In genomic region chr1:173016157-173016556, GRCm38 (mm10) we compare ENCODE assay signal across 12 mouse cellular contexts.
"Had no signal": no experiment of that assay in that cellular context is flagged by ENCODE, and none has a peak within 500 bp of the region (broad histone marks: within the 10 kb centered on the region; RNA-seq: fewer than 3 reads in every experiment).

No protein-coding gene starts in this region.

- DNase-seq: retina, postnatal 1 day; right cerebral cortex, adult 18-20 months; right cerebral cortex, postnatal 14 days; right cerebral cortex, postnatal 25 days; right cerebral cortex, postnatal 4 days; spleen, adult 18-20 months; thymus, adult 18-20 months; thymus, adult 2 months; thymus, postnatal 14 days; thymus, postnatal 25 days; thymus, postnatal 36 days; thymus, postnatal 4 days had no signal
